Mouse (Mus musculus): ENCODE measurements around the gene Twsg1. TPM values are rescaled to one million over a fixed set of nuclear protein-coding genes. Genes with fewer than 3 reads are reported as not detected.

Twsg1 gene
- polyA plus RNA-seq, 1 experiment from 2014 or later: 121 TPM

GRCm38 (mm10) chr17:65933741-65934140, 17.3 kb downstream of the Twsg1 start:
- Histone ChIP-seq H3K4me2 (ENCODE audit: low read length) (no peak overlapping the region), H3K9me3 (ENCODE audit: control insufficient read depth, low read length) (0 out of 2 replicates have a peak, but pooled peaks cover 4% of the 10 kb centered on the region), H3K36me3 (ENCODE audit: control insufficient read depth, insufficient read depth, low read length) (peaks cover 60% of the 10 kb centered on the region), H3K27ac (replicated peaks in 1 of 2; ENCODE audit: control insufficient read depth in 1 of 2, insufficient read depth in 1 of 2, low read depth in 2 of 2, low read length in 2 of 2) (no peak overlapping the region), H3K27me3 (ENCODE audit: control insufficient read depth, insufficient read depth, low read length) (no peaks in the 10 kb centered on the region), H3K4me3 (ENCODE audit: control insufficient read depth in 1 of 2, insufficient read depth in 1 of 2, low read depth in 1 of 2, low read length in 2 of 2) (no peak overlapping the region), H3K4me1 (ENCODE audit: control insufficient read depth in 2 of 2, insufficient read depth in 2 of 2, low read length in 2 of 2) (peaks cover 0 to 6% of the 10 kb centered on the region in 2 experiments; a peak in 3 of 4 replicates), H3K9ac (ENCODE audit: low read length) (no peak overlapping the region)
- WGBS: 97% methylated on average over 2 of the region's 2 CpGs
- ATAC-seq (ENCODE audit: insufficient number of reproducible peaks, insufficient read depth, low FRiP score, low read depth): no peak

- no peak overlapping the region for H3K9ac ChIP-seq (ENCODE audit: low read length)
- ATAC-seq (ENCODE audit: insufficient number of reproducible peaks, insufficient read depth, low FRiP score, low read depth): no peak
- H3K4me2 ChIP-seq (ENCODE audit: low read length): no peak overlapping the region
- WGBS: 71% methylated on average over 6 of the region's 6 CpGs
- no peak overlapping the region for H3K4me3 ChIP-seq (ENCODE audit: control insufficient read depth in 1 of 2, insufficient read depth in 1 of 2, low read depth in 1 of 2, low read length in 2 of 2)
- H3K36me3 ChIP-seq (ENCODE audit: control insufficient read depth, insufficient read depth, low read length): peaks cover 71% of the 10 kb centered on the region
- H3K4me1 ChIP-seq (ENCODE audit: control insufficient read depth in 2 of 2, insufficient read depth in 2 of 2, low read length in 2 of 2): peaks cover 0 to 4% of the 10 kb centered on the region in 2 experiments; a peak in 1 of 4 replicates
- H3K27ac ChIP-seq (replicated peaks in 1 of 2; ENCODE audit: control insufficient read depth in 1 of 2, insufficient read depth in 1 of 2, low read depth in 2 of 2, low read length in 2 of 2): no peak overlapping the region
- no peaks in the 10 kb centered on the region for H3K27me3 ChIP-seq (ENCODE audit: control insufficient read depth, insufficient read depth, low read length)
- 0 out of 2 replicates have a peak, but pooled peaks cover 4% of the 10 kb centered on the region for H3K9me3 ChIP-seq (ENCODE audit: control insufficient read depth, low read length)
Measured at GRCm38 (mm10) chr17:65931525-65931924, 19.5 kb downstream of the Twsg1 start.

GRCm38 (mm10) chr17:65930960-65931359, 20.1 kb downstream of the Twsg1 start:
- ATAC-seq (ENCODE audit: insufficient number of reproducible peaks, insufficient read depth, low FRiP score, low read depth): no peak
- Histone ChIP-seq H3K36me3 (ENCODE audit: control insufficient read depth, insufficient read depth, low read length) (peaks cover 71% of the 10 kb centered on the region), H3K27ac (replicated peaks in 1 of 2; ENCODE audit: control insufficient read depth in 1 of 2, insufficient read depth in 1 of 2, low read depth in 2 of 2, low read length in 2 of 2) (no peak overlapping the region)

DNA sequence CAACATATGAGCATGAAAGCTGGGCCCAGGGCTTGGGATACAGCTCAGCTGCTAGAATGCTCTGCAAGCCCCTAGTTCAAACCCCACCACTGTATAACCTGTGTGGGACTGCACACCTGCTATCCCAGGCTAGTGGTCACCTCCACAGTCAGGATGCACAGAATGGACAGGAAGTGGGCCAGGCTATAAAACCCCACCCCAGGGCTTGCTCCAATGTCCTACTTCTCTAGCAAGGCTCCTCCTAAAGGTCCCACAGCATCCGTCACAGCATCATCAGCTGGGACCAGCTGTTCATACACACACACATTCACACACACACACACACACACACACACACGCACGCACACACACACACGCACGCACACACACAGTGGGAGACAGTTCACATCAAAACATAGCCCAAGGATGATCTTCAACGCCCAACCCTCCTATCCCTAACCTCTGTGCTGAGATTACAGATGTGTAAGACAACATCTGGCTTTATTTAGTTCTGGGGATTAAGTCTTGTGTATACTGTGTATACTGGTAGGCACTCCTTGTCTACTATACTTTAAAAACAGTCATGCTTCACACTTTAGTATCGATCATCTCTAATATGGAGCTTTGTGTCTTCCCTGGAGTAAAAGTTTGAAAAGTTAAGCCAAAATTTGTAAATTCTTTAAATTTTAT, 20.7 kb downstream of the Twsg1 start:
- Histone ChIP-seq H3K4me3 (ENCODE audit: control insufficient read depth in 1 of 2, insufficient read depth in 1 of 2, low read depth in 1 of 2, low read length in 2 of 2) (no peak overlapping the region), H3K27ac (replicated peaks in 1 of 2; ENCODE audit: control insufficient read depth in 1 of 2, insufficient read depth in 1 of 2, low read depth in 2 of 2, low read length in 2 of 2) (no peak overlapping the region), H3K9ac (ENCODE audit: low read length) (no peak overlapping the region), H3K4me1 (ENCODE audit: control insufficient read depth in 2 of 2, insufficient read depth in 2 of 2, low read length in 2 of 2) (peaks cover 0 to 4% of the 10 kb centered on the region in 2 experiments; a peak in 1 of 4 replicates), H3K9me3 (ENCODE audit: control insufficient read depth, low read length) (0 out of 2 replicates have a peak, but pooled peaks cover 4% of the 10 kb centered on the region), H3K4me2 (ENCODE audit: low read length) (no peak overlapping the region), H3K27me3 (ENCODE audit: control insufficient read depth, insufficient read depth, low read length) (no peaks in the 10 kb centered on the region), H3K36me3 (ENCODE audit: control insufficient read depth, insufficient read depth, low read length) (peaks cover 72% of the 10 kb centered on the region)
- WGBS: 84% methylated on average over 7 of the region's 7 CpGs
- no peak for ATAC-seq (ENCODE audit: insufficient number of reproducible peaks, insufficient read depth, low FRiP score, low read depth)

More at GRCm38 (mm10) chr17:65930960-65931359, 20.1 kb downstream of the Twsg1 start:
- peaks cover 0 to 4% of the 10 kb centered on the region in 2 experiments; a peak in 1 of 4 replicates for H3K4me1 ChIP-seq (ENCODE audit: control insufficient read depth in 2 of 2, insufficient read depth in 2 of 2, low read length in 2 of 2)
- no peak overlapping the region for H3K4me2 ChIP-seq (ENCODE audit: low read length)
- 74% methylated on average over 6 of the region's 6 CpGs for WGBS
- no peak overlapping the region for H3K9ac ChIP-seq (ENCODE audit: low read length)
- no peak overlapping the region for H3K4me3 ChIP-seq (ENCODE audit: control insufficient read depth in 1 of 2, insufficient read depth in 1 of 2, low read depth in 1 of 2, low read length in 2 of 2)
- H3K27me3 ChIP-seq (ENCODE audit: control insufficient read depth, insufficient read depth, low read length): no peaks in the 10 kb centered on the region
- H3K9me3 ChIP-seq (ENCODE audit: control insufficient read depth, low read length): 0 out of 2 replicates have a peak, but pooled peaks cover 4% of the 10 kb centered on the region

DNA sequence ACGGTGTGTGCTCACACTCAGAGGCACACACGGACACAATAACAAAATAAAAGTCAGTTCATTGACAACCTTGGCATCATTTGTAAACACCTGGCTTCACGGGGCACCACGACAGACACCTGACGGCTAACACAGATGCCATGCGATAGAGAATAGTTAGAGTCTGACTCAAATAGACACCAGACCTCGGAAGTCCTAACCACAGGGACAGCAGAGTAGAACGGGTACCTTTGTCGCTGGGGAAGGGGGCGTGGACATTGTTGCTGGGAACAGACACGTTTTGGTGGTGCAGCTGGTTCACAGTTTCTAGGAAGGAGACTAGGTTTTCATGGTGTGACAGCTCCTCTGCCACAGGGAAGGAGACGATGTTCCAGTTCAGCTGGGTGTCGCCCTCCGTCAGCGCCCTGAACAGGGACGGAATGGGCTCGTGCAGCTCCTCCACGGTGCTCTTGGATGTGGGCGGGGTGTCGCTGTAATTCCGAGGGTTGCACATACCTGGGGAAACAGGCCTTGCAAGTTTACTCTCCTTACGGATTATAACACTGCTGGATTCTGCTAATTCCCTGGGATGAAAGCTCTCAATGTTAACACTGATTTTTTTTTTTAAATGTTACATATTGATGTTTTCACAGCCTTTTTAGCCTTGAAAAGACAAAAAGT, 21.6 kb downstream of the Twsg1 start:
- Histone ChIP-seq H3K9ac (ENCODE audit: low read length) (no peak overlapping the region), H3K9me3 (ENCODE audit: control insufficient read depth, low read length) (0 out of 2 replicates have a peak, but pooled peaks cover 4% of the 10 kb centered on the region), H3K4me3 (ENCODE audit: control insufficient read depth in 1 of 2, insufficient read depth in 1 of 2, low read depth in 1 of 2, low read length in 2 of 2) (no peak overlapping the region), H3K27ac (replicated peaks in 1 of 2; ENCODE audit: control insufficient read depth in 1 of 2, insufficient read depth in 1 of 2, low read depth in 2 of 2, low read length in 2 of 2) (no peak overlapping the region), H3K4me2 (ENCODE audit: low read length) (no peak overlapping the region), H3K27me3 (ENCODE audit: control insufficient read depth, insufficient read depth, low read length) (no peaks in the 10 kb centered on the region), H3K36me3 (ENCODE audit: control insufficient read depth, insufficient read depth, low read length) (peaks cover 75% of the 10 kb centered on the region), H3K4me1 (ENCODE audit: control insufficient read depth in 2 of 2, insufficient read depth in 2 of 2, low read length in 2 of 2) (peaks cover 0 to 4% of the 10 kb centered on the region in 2 experiments; a peak in 1 of 4 replicates)
- no peak for ATAC-seq (ENCODE audit: insufficient number of reproducible peaks, insufficient read depth, low FRiP score, low read depth)
- 88% methylated on average over 22 of the region's 22 CpGs for WGBS

GRCm38 (mm10) chr17:65927077-65927476, 23.9 kb downstream of the Twsg1 start:
- WGBS: 80% methylated on average over 4 of the region's 4 CpGs
- Histone ChIP-seq H3K4me3 (ENCODE audit: control insufficient read depth in 1 of 2, insufficient read depth in 1 of 2, low read depth in 1 of 2, low read length in 2 of 2) (no peak overlapping the region), H3K27me3 (ENCODE audit: control insufficient read depth, insufficient read depth, low read length) (no peaks in the 10 kb centered on the region), H3K36me3 (ENCODE audit: control insufficient read depth, insufficient read depth, low read length) (peaks cover 76% of the 10 kb centered on the region), H3K4me1 (ENCODE audit: control insufficient read depth in 2 of 2, insufficient read depth in 2 of 2, low read length in 2 of 2) (peaks cover 0 to 4% of the 10 kb centered on the region in 2 experiments; a peak in 1 of 4 replicates), H3K27ac (replicated peaks in 1 of 2; ENCODE audit: control insufficient read depth in 1 of 2, insufficient read depth in 1 of 2, low read depth in 2 of 2, low read length in 2 of 2) (no peak overlapping the region), H3K4me2 (ENCODE audit: low read length) (no peak overlapping the region), H3K9ac (ENCODE audit: low read length) (no peak overlapping the region), H3K9me3 (ENCODE audit: control insufficient read depth, low read length) (no peaks in the 10 kb centered on the region)
- ATAC-seq (ENCODE audit: insufficient number of reproducible peaks, insufficient read depth, low FRiP score, low read depth): no peak

- H3K4me3 ChIP-seq (ENCODE audit: control insufficient read depth in 1 of 2, insufficient read depth in 1 of 2, low read depth in 1 of 2, low read length in 2 of 2): no peak overlapping the region
- no peaks in the 10 kb centered on the region for H3K9me3 ChIP-seq (ENCODE audit: control insufficient read depth, low read length)
- H3K27me3 ChIP-seq (ENCODE audit: control insufficient read depth, insufficient read depth, low read length): no peaks in the 10 kb centered on the region
- no peak overlapping the region for H3K9ac ChIP-seq (ENCODE audit: low read length)
- no peak overlapping the region for H3K4me2 ChIP-seq (ENCODE audit: low read length)
- H3K36me3 ChIP-seq (ENCODE audit: control insufficient read depth, insufficient read depth, low read length): peaks cover 77% of the 10 kb centered on the region
- H3K27ac ChIP-seq (replicated peaks in 1 of 2; ENCODE audit: control insufficient read depth in 1 of 2, insufficient read depth in 1 of 2, low read depth in 2 of 2, low read length in 2 of 2): no peak overlapping the region
- no peaks in the 10 kb centered on the region for H3K4me1 ChIP-seq (ENCODE audit: control insufficient read depth in 2 of 2, insufficient read depth in 2 of 2, low read length in 2 of 2)
- 62% methylated on average over 5 of the region's 5 CpGs for WGBS
- ATAC-seq (ENCODE audit: insufficient number of reproducible peaks, insufficient read depth, low FRiP score, low read depth): no peak
Measured at GRCm38 (mm10) chr17:65924218-65924617, 26.8 kb downstream of the Twsg1 start.

All from heart, embryonic 14.5 days (tissue).